Mouse (Mus musculus): ENCODE measurements around the gene Aknad1. TPM values are rescaled to one million over a fixed set of nuclear protein-coding genes. Genes with fewer than 3 reads are reported as not detected.

Aknad1 gene
- total and polyA plus RNA-seq, 2 experiments from 2014 or later = not detected

GRCm38 (mm10) chr3:108759566-108760420, 20.3 kb downstream of the Aknad1 start:
- no peak overlapping the region for H3K9ac ChIP-seq
- no peak overlapping the region for H3K4me2 ChIP-seq (ENCODE audit: low read depth)
- WGBS = 73% methylated on average over 11 of the region's 11 CpGs
- H3K9me3 ChIP-seq (ENCODE audit: low read length) = no peaks in the 10 kb centered on the region
- no peaks in the 10 kb centered on the region for H3K36me3 ChIP-seq (ENCODE audit: insufficient read depth)
- no peaks in the 10 kb centered on the region for H3K27me3 ChIP-seq (ENCODE audit: insufficient read depth, low read length)
- H3K27ac ChIP-seq (ENCODE audit: low read depth, low read length) = no peak overlapping the region
- H3K4me3 ChIP-seq (ENCODE audit: low read depth, low read length) = no peak overlapping the region
- no peak for TF ChIP-seq CTCF (IDR thresholded peaks at IDR 0.05; ENCODE audit: low read depth)
- no peaks in the 10 kb centered on the region for H3K4me1 ChIP-seq (ENCODE audit: insufficient read depth)
- peak; percentile 38; the same call in 1 of the 2 replicates for ATAC-seq
- no peak for DNase-seq

GRCm38 (mm10) chr3:108762597-108763111, 23.2 kb downstream of the Aknad1 start:
- no peak overlapping the region for H3K9ac ChIP-seq
- 73% methylated on average over 7 of the region's 7 CpGs for WGBS

GRCm38 (mm10) chr3:108763691-108764090, 24.2 kb downstream of the Aknad1 start:
- ATAC-seq (no peak), DNase-seq (no peak)
- no peaks in the 10 kb centered on the region for H3K4me1 ChIP-seq (ENCODE audit: insufficient read depth)
- no peak for TF ChIP-seq CTCF (IDR thresholded peaks at IDR 0.05; ENCODE audit: low read depth)
- H3K4me3 ChIP-seq (ENCODE audit: low read depth, low read length) = no peak overlapping the region
- H3K4me2 ChIP-seq (ENCODE audit: low read depth) = no peak overlapping the region
- H3K9me3 ChIP-seq (ENCODE audit: low read length) = no peaks in the 10 kb centered on the region
- H3K27me3 ChIP-seq (ENCODE audit: insufficient read depth, low read length) = no peaks in the 10 kb centered on the region
- WGBS = 69% methylated on average over 2 of the region's 2 CpGs
- H3K27ac ChIP-seq (ENCODE audit: low read depth, low read length) = no peak overlapping the region
- no peaks in the 10 kb centered on the region for H3K36me3 ChIP-seq (ENCODE audit: insufficient read depth)
- no peak overlapping the region for H3K9ac ChIP-seq

More at GRCm38 (mm10) chr3:108762597-108763111, 23.2 kb downstream of the Aknad1 start:
- Histone ChIP-seq H3K27me3 (ENCODE audit: insufficient read depth, low read length) (no peaks in the 10 kb centered on the region), H3K27ac (ENCODE audit: low read depth, low read length) (no peak overlapping the region), H3K36me3 (ENCODE audit: insufficient read depth) (no peaks in the 10 kb centered on the region), H3K9me3 (ENCODE audit: low read length) (no peaks in the 10 kb centered on the region), H3K4me2 (ENCODE audit: low read depth) (no peak overlapping the region), H3K4me3 (ENCODE audit: low read depth, low read length) (no peak overlapping the region), H3K4me1 (ENCODE audit: insufficient read depth) (no peaks in the 10 kb centered on the region)
- peak; percentile 85 for ATAC-seq
- TF ChIP-seq CTCF (IDR thresholded peaks at IDR 0.05; ENCODE audit: low read depth) = no peak
- peak; percentile 50 for DNase-seq

GRCm38 (mm10) chr3:108764976-108765375, 25.5 kb downstream of the Aknad1 start:
- H3K9me3 ChIP-seq (ENCODE audit: low read length) = no peaks in the 10 kb centered on the region
- no peak for TF ChIP-seq CTCF (IDR thresholded peaks at IDR 0.05; ENCODE audit: low read depth)
- no peaks in the 10 kb centered on the region for H3K36me3 ChIP-seq (ENCODE audit: insufficient read depth)
- no peaks in the 10 kb centered on the region for H3K27me3 ChIP-seq (ENCODE audit: insufficient read depth, low read length)
- H3K9ac ChIP-seq = no peak overlapping the region
- no peak overlapping the region for H3K4me2 ChIP-seq (ENCODE audit: low read depth)
- DNase-seq = no peak
- no peaks in the 10 kb centered on the region for H3K4me1 ChIP-seq (ENCODE audit: insufficient read depth)
- H3K27ac ChIP-seq (ENCODE audit: low read depth, low read length) = no peak overlapping the region
- H3K4me3 ChIP-seq (ENCODE audit: low read depth, low read length) = no peak overlapping the region
- WGBS = 43% methylated on average over 7 of the region's 7 CpGs
- ATAC-seq = no peak

GRCm38 (mm10) chr3:108765476-108765875, 26.0 kb downstream of the Aknad1 start:
- no peak overlapping the region for H3K9ac ChIP-seq
- no peak for TF ChIP-seq CTCF (IDR thresholded peaks at IDR 0.05; ENCODE audit: low read depth)
- no peaks in the 10 kb centered on the region for H3K36me3 ChIP-seq (ENCODE audit: insufficient read depth)
- DNase-seq (no peak), ATAC-seq (no peak)
- no peak overlapping the region for H3K4me3 ChIP-seq (ENCODE audit: low read depth, low read length)
- 92% methylated on average over 7 of the region's 7 CpGs for WGBS
- H3K4me1 ChIP-seq (ENCODE audit: insufficient read depth) = no peaks in the 10 kb centered on the region
- no peaks in the 10 kb centered on the region for H3K27me3 ChIP-seq (ENCODE audit: insufficient read depth, low read length)
- no peak overlapping the region for H3K27ac ChIP-seq (ENCODE audit: low read depth, low read length)
- no peaks in the 10 kb centered on the region for H3K9me3 ChIP-seq (ENCODE audit: low read length)
- H3K4me2 ChIP-seq (ENCODE audit: low read depth) = no peak overlapping the region

- no peak overlapping the region for H3K9ac ChIP-seq
- H3K36me3 ChIP-seq (ENCODE audit: insufficient read depth) = no peaks in the 10 kb centered on the region
- no peaks in the 10 kb centered on the region for H3K9me3 ChIP-seq (ENCODE audit: low read length)
- H3K4me2 ChIP-seq (ENCODE audit: low read depth) = no peak overlapping the region
- no peaks in the 10 kb centered on the region for H3K27me3 ChIP-seq (ENCODE audit: insufficient read depth, low read length)
- WGBS = 89% methylated on average over 7 of the region's 7 CpGs
- H3K4me3 ChIP-seq (ENCODE audit: low read depth, low read length) = no peak overlapping the region
- no peaks in the 10 kb centered on the region for H3K4me1 ChIP-seq (ENCODE audit: insufficient read depth)
- no peak for TF ChIP-seq CTCF (IDR thresholded peaks at IDR 0.05; ENCODE audit: low read depth)
- H3K27ac ChIP-seq (ENCODE audit: low read depth, low read length) = no peak overlapping the region
- ATAC-seq (no peak), DNase-seq (no peak)
Observed at GRCm38 (mm10) chr3:108766943-108767342, 27.5 kb downstream of the Aknad1 start.

DNA sequence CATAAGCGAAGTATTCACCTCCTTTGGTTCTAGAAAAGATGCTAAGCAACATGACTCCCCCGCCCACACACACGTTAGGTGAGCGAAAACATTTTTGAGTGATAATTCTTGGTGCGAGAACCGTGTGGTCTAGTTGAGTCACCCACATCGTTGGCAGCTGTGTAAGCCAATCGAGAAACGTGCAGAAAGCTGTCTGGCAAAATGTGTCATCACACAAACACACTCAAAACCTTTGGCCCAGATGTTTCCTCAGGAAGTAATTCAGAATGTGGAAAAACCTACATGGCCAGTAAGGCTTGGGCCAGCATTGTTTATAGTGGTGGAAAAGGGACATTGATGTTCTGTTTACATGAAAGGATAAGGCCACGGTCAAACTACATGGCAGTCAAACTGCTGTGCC, 28.0 kb downstream of the Aknad1 start:
- Histone ChIP-seq H3K9ac (no peak overlapping the region), H3K27ac (ENCODE audit: low read depth, low read length) (no peak overlapping the region), H3K27me3 (ENCODE audit: insufficient read depth, low read length) (no peaks in the 10 kb centered on the region), H3K4me1 (ENCODE audit: insufficient read depth) (no peaks in the 10 kb centered on the region), H3K4me3 (ENCODE audit: low read depth, low read length) (no peak overlapping the region), H3K36me3 (ENCODE audit: insufficient read depth) (no peaks in the 10 kb centered on the region), H3K9me3 (ENCODE audit: low read length) (no peaks in the 10 kb centered on the region), H3K4me2 (ENCODE audit: low read depth) (no peak overlapping the region)
- DNase-seq = no peak
- TF ChIP-seq CTCF (IDR thresholded peaks at IDR 0.05; ENCODE audit: low read depth) = no peak
- no peak for ATAC-seq
- 82% methylated on average over 10 of the region's 10 CpGs for WGBS

All from forebrain, postnatal 0 days (tissue).